28 mouse cellular contexts compared by ENCODE assay signal in the genomic region with DNA sequence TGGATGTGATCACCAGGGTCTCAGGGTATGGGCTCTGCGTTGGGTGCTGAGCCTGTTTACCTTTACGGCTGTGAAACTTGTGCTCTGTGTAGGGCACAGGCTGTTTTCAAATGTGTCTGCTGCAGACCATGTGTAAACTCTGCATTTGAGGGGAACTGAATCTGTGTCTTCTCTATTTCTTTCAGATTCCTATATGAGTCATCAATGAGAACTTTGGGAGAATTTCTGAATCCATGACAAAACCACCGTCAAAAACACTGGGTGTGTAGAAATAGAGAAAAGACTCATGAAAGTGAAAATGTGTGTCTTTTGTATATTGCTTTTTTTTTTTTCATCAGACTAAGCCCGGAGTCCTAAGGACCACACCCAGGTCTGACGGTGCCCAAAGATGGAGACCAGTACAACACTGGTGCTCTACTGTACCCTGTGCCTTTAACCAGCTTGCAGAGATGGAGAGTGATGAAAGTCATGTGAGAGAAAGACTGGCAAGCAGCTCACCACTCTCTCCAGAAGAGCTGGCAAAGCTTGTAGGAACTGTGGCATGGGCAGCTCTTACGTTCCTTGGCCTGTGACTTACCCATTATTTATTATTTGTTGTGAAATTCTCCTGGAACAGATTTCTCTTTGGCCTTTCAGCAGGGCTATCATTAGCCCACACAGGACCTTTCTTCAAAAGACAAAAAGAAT. TPM values are rescaled to one million over a fixed set of nuclear protein-coding genes. Genes with fewer than 3 reads are reported as not detected.
DNase-seq lines count a peak whose midpoint lies in the region; ATAC-seq lines count a peak whose summit lies in the region.
"Had no signal": no experiment of that assay in that cellular context is flagged by ENCODE, and none has a peak within 500 bp of the region (broad histone marks: within the 10 kb centered on the region; RNA-seq: fewer than 3 reads in every experiment).

No protein-coding gene starts in this region.

- H3K9ac ChIP-seq in hindbrain, embryonic 11.5 days (ENCODE audit: low read depth, low read length), result no peak overlapping the region
- H3K9ac ChIP-seq: embryonic facial prominence, embryonic 15.5 days; heart, embryonic 15.5 days; hindbrain, embryonic 15.5 days; limb, embryonic 13.5 days; liver, embryonic 14.5 days; lung, embryonic 14.5 days; midbrain, embryonic 15.5 days had no signal

- ATAC-seq in granulocyte monocyte progenitor cell, adult 5-6 weeks (replicated peaks; ENCODE audit: poor library complexity, severe bottlenecking), result peak; percentile 48
- ATAC-seq in hindbrain, embryonic 11.5 days (ENCODE audit: low FRiP score), result no peak
- ATAC-seq: CD4-positive, CD25-positive, alpha-beta regulatory T cell, adult 4 months; forebrain, embryonic 16.5 days; midbrain, embryonic 15.5 days had no signal

- no peaks in the 10 kb centered on the region for H3K9me3 ChIP-seq in hindbrain, embryonic 11.5 days (ENCODE audit: control insufficient read depth, low read length)
- H3K9me3 ChIP-seq: embryonic facial prominence, embryonic 15.5 days; heart, embryonic 15.5 days; hindbrain, embryonic 15.5 days; limb, embryonic 13.5 days; midbrain, embryonic 15.5 days had no signal

- H3K27ac ChIP-seq in hindbrain, embryonic 11.5 days (ENCODE audit: low read depth, low read length), result no peak overlapping the region
- H3K27ac ChIP-seq: embryonic facial prominence, embryonic 15.5 days; heart, embryonic 15.5 days; hindbrain, embryonic 15.5 days; limb, embryonic 13.5 days; liver, embryonic 14.5 days; midbrain, embryonic 15.5 days had no signal

- WGBS in hindbrain, embryonic 11.5 days, result 96% methylated on average over 6 of the region's 6 CpGs

- no peak overlapping the region for H3K4me2 ChIP-seq in hindbrain, embryonic 11.5 days (replicated peaks; ENCODE audit: low read depth, low read length)
- H3K4me2 ChIP-seq: embryonic facial prominence, embryonic 15.5 days; heart, embryonic 15.5 days; hindbrain, embryonic 15.5 days; limb, embryonic 13.5 days; lung, embryonic 14.5 days; midbrain, embryonic 15.5 days had no signal

- H3K27me3 ChIP-seq in hindbrain, embryonic 11.5 days (ENCODE audit: control insufficient read depth, insufficient read depth, low read length), result no peaks in the 10 kb centered on the region
- H3K27me3 ChIP-seq: embryonic facial prominence, embryonic 15.5 days; heart, embryonic 15.5 days; hindbrain, embryonic 15.5 days; limb, embryonic 13.5 days; midbrain, embryonic 15.5 days had no signal

- DNase-seq in adrenal gland, adult 8-10 months, result peak; percentile 28
- DNase-seq in adrenal gland, postnatal 4 days (ENCODE audit: low spot score in 2 of 2), result no peak
- DNase-seq in 3T3-L1 (ENCODE audit: low read depth, low spot score), result peak; percentile 59
- DNase-seq in adrenal gland, postnatal 14 days, result peak; percentile 20
- no peak for DNase-seq in lung, postnatal 10 days
- DNase-seq in frontal cortex, postnatal 25 days (ENCODE audit: low spot score in 2 of 2), result no peak
- DNase-seq in hindbrain, embryonic 11.5 days (ENCODE audit: low spot score), result no peak
- DNase-seq: cerebellum, adult 9-10 months; gastrocnemius, postnatal 36 days; heart, postnatal 36 days; kidney, adult 9 months; kidney, postnatal 25 days; layer of hippocampus, postnatal 36 days; lung, embryonic 14.5 days; lung, postnatal 4 days; thymus, adult 2 months; thymus, postnatal 4 days had no signal

- no peak overlapping the region for H3K4me3 ChIP-seq in hindbrain, embryonic 11.5 days (ENCODE audit: low read depth, low read length)
- H3K4me3 ChIP-seq: embryonic facial prominence, embryonic 15.5 days; heart, embryonic 15.5 days; hindbrain, embryonic 15.5 days; limb, embryonic 13.5 days; midbrain, embryonic 15.5 days; myocyte had no signal

- H3K4me1 ChIP-seq in hindbrain, embryonic 11.5 days (replicated peaks; ENCODE audit: control insufficient read depth, insufficient read depth, low read length), result no peaks in the 10 kb centered on the region
- H3K4me1 ChIP-seq: embryonic facial prominence, embryonic 15.5 days; heart, embryonic 15.5 days; hindbrain, embryonic 15.5 days; limb, embryonic 13.5 days; midbrain, embryonic 15.5 days had no signal

- 0 out of 2 replicates have a peak, but pooled peaks cover 3% of the 10 kb centered on the region for H3K36me3 ChIP-seq in hindbrain, embryonic 11.5 days (ENCODE audit: control insufficient read depth, insufficient read depth, low read length)
- H3K36me3 ChIP-seq: midbrain, embryonic 15.5 days had no signal

RNA-seq across cellular contexts. Expression of a gene that starts 25.0 kb away (rescaled TPM):
- total RNA-seq in adrenal gland, adult 8-10 months (2022), result 10 to 100 TPM; 24.1 to 40.1 (median 28.9) TPM
- total RNA-seq in adrenal gland, postnatal 4 days (2021), result 10 to 100 TPM; 22.2 to 28.1 TPM
- 15.4 and 17.8 TPM in 2 replicates for total RNA-seq in adrenal gland, postnatal 14 days (2021)
- total RNA-seq in granulocyte monocyte progenitor cell, adult 5-6 weeks (2014; fragmentation: Nextera tagmentation), result not detected in 2 replicates
- not detected in 2 replicates for total RNA-seq in granulocyte monocyte progenitor cell, adult 5-6 weeks (2017)
- 3.9 and 6.9 TPM in 2 replicates for polyA plus RNA-seq in hindbrain, embryonic 11.5 days (2014; fragmentation: Nextera tagmentation; extraction: Ambion mirVana)
- total RNA-seq: gastrocnemius, adult 18-20 months; gastrocnemius, postnatal 36 days had no signal
- polyA plus RNA-seq: CD4-positive, CD25-positive, alpha-beta regulatory T cell, adult 4 months had no signal

RNA-seq across cellular contexts. Expression of a gene that starts 55.3 kb away (rescaled TPM):
- total RNA-seq in adrenal gland, adult 8-10 months (2022), result 1 to 10 TPM; 3.3 to 6.5 (median 4.7) TPM
- 10 to 100 TPM; 29.1 to 33.0 TPM for total RNA-seq in adrenal gland, postnatal 4 days (2021)
- total RNA-seq in adrenal gland, postnatal 14 days (2021), result 21.8 and 23.8 TPM in 2 replicates
- 54.2 and 54.7 TPM in 2 replicates for total RNA-seq in granulocyte monocyte progenitor cell, adult 5-6 weeks (2014; fragmentation: Nextera tagmentation)
- 113 and 123 TPM in 2 replicates for total RNA-seq in granulocyte monocyte progenitor cell, adult 5-6 weeks (2017)
- polyA plus RNA-seq in hindbrain, embryonic 11.5 days (2014; fragmentation: Nextera tagmentation; extraction: Ambion mirVana), result 33.4 and 36.0 TPM in 2 replicates

Comparison
In these comparisons a context has a peak if more than half of its experiments do, and no peak if none do; other contexts are left out.
1. DNase-seq: peak in adrenal gland, adult 8-10 months (single experiment), 3T3-L1 (single experiment) and adrenal gland, postnatal 14 days (single experiment); none in adrenal gland, postnatal 4 days (0 of 2), lung, postnatal 10 days (single experiment), frontal cortex, postnatal 25 days (0 of 2) and hindbrain, embryonic 11.5 days (single experiment).
2. RNA of a gene that starts 25.0 kb away (total RNA-seq): 24.1 to 40.1 TPM in adrenal gland, adult 8-10 months, 22.2 to 28.1 TPM in adrenal gland, postnatal 4 days and 15.4 to 17.8 TPM in adrenal gland, postnatal 14 days; not detected in granulocyte monocyte progenitor cell, adult 5-6 weeks; every median in the first group is over 10 times any median in the second.